Mouse (Mus musculus) neural tube, embryonic 11.5 days (tissue): ENCODE results near the gene Tnfsf13b. TPM values are rescaled to one million over a fixed set of nuclear protein-coding genes. Genes with fewer than 3 reads are reported as not detected.

Experiments used
- ATAC-seq: fragments of 200-750 bp; cut with Nextera tagmentation; 2 replicates; pipeline ENCODE4 v1.8.0; 2017; ENCODE audit warnings: moderate number of reproducible peaks, mild to moderate bottlenecking, moderate TSS enrichment, moderate library complexity; ENCODE audit not compliant: insufficient read depth, low FRiP score, low TSS enrichment
- DNase-seq: peaks from one replicate; pipeline ENCODE4 v3.0.0-alpha.2; 2015; ENCODE audit warnings: low spot score
- H3K27ac ChIP-seq: fragments of 300-500 bp; sonication (generic); 2 replicates; pipeline ENCODE4 v1.5.1; 2014; ENCODE audit warnings: low read depth, mild to moderate bottlenecking, low read length
- H3K27me3 ChIP-seq: fragments of 300-500 bp; sonication (generic); 2 replicates; pipeline ENCODE4 v1.6.1; 2014; ENCODE audit warnings: mild to moderate bottlenecking, low read length, mixed read lengths; ENCODE audit not compliant: control insufficient read depth, insufficient read depth
- H3K36me3 ChIP-seq: fragments of 300-500 bp; sonication (generic); 2 replicates; pipeline ENCODE4 v1.6.1; 2014; ENCODE audit warnings: mild to moderate bottlenecking, low read length, moderate library complexity, mixed read lengths; ENCODE audit not compliant: control insufficient read depth, insufficient read depth
- H3K4me1 ChIP-seq: fragments of 300-500 bp; sonication (generic); 2 replicates; pipeline ENCODE4 v1.6.1; 2014; ENCODE audit warnings: low read length, mixed read lengths; ENCODE audit not compliant: control insufficient read depth, insufficient read depth
- H3K4me2 ChIP-seq: fragments of 300-500 bp; sonication (generic); 2 replicates; pipeline ENCODE4 v1.6.1; 2014; ENCODE audit warnings: low read depth, mild to moderate bottlenecking, moderate library complexity
- H3K4me3 ChIP-seq: fragments of 300-500 bp; sonication (generic); 2 replicates; pipeline ENCODE4 v1.5.1; 2014; ENCODE audit warnings: low read depth, low read length
- H3K9ac ChIP-seq: fragments of 300-500 bp; sonication (generic); 2 replicates; pipeline ENCODE4 v1.6.1; 2014; ENCODE audit warnings: mild to moderate bottlenecking, low read length
- H3K9me3 ChIP-seq: fragments of 300-500 bp; sonication (generic); 2 replicates; pipeline ENCODE4 v1.6.1; 2016; ENCODE audit warnings: low read length; ENCODE audit not compliant: control insufficient read depth
- WGBS: fragments of 180-500 bp; shearing (Covaris S2); extraction: QIAGEN DNeasy Blood & Tissue Kit; methylation state at CpG from one replicate; pipeline ENCODE4 v1.1.7; 2014; 5-methylcytosine and 5-hydroxymethylcytosine counted together
- polyA plus RNA-seq: library from polyadenylated mRNA; unstranded; fragments of >200 nt; fragmentation: Nextera tagmentation; extraction: Ambion mirVana; gene quantifications from 2 replicates; pipeline ENCODE4 v1.2.1, GENCODE M21; 2014

Tnfsf13b gene
- polyA plus RNA-seq, 1 experiment from 2014 or later = 1.2 TPM

DNA sequence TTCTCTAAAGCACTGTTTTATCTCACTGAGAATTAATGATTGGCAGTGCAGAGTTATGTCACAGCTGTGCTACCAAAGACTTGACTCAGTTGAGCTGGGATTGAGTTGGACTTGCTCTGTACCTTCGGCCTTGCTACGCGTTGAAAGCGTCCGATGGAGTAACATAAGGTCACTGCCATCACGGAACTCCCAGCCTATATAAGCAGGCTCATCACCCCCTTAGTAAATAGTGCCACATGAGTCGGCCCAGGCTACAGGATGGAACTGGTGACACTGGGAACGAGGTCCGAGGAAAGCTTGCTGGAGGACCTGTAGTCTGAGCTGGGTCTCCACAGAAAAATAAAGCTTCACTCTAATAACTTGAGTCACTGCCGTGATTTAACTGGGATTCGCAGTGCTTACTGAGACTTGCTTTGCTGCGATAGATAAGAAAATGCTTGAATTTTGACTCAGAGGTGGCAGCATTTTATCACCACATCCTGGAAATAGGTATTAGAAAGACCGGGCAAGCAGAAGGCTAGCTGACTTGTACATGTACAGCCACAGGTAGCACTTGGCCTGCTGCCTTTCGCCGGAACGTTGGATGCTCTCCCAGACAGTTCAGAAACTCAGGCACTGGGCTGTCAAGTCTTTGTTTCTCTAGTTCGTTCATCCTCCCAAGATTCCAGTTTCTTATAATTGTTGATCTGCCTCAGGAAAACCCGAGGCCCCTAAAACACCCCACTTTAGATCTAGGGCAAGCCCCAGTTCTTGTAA is 27.6 kb upstream of the Tnfsf13b start:
- no peak for ATAC-seq
- H3K4me1 ChIP-seq = peaks cover 20% of the 10 kb centered on the region
- H3K27me3 ChIP-seq = no peaks in the 10 kb centered on the region
- H3K36me3 ChIP-seq = no peaks in the 10 kb centered on the region
- DNase-seq = no peak
- no peaks in the 10 kb centered on the region for H3K9me3 ChIP-seq
- whole genome bisulfite sequencing = 65% methylated on average over 18 of the region's 18 CpGs
- no peak overlapping the region for H3K27ac ChIP-seq
- peak overlapping the region; percentile 78 for H3K4me2 ChIP-seq
- peak overlapping the region; percentile 91 for H3K4me3 ChIP-seq
- H3K9ac ChIP-seq = peak overlapping the region; percentile 91

DNA sequence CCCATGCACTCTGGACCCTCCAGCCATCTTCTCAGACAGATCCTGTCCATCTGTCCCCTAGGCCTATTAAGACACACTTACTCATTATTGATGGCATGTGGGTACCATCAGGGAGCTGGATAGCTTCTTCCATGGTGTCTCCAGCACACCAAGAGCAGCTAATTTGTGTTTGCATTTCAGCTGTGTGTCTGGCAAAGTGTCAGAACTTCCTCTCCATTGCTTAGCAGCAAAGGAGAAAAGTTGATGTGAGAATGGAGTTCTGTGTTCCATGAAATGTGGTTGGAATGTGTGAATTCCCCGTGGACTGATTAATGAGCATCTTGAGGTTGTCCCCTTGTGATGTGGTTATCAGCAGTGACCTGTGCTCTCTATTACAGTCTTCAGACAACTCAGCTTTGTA is 26.5 kb upstream of the Tnfsf13b start:
- H3K27me3 ChIP-seq = no peaks in the 10 kb centered on the region
- no peak overlapping the region for H3K27ac ChIP-seq
- no peak overlapping the region for H3K4me2 ChIP-seq
- no peak for ATAC-seq
- H3K9me3 ChIP-seq = no peaks in the 10 kb centered on the region
- H3K4me3 ChIP-seq = no peak overlapping the region
- 86% methylated on average over 1 of the region's 1 CpGs for WGBS
- no peaks in the 10 kb centered on the region for H3K36me3 ChIP-seq
- H3K4me1 ChIP-seq = peaks cover 20% of the 10 kb centered on the region
- H3K9ac ChIP-seq = no peak overlapping the region
- DNase-seq = no peak

DNA sequence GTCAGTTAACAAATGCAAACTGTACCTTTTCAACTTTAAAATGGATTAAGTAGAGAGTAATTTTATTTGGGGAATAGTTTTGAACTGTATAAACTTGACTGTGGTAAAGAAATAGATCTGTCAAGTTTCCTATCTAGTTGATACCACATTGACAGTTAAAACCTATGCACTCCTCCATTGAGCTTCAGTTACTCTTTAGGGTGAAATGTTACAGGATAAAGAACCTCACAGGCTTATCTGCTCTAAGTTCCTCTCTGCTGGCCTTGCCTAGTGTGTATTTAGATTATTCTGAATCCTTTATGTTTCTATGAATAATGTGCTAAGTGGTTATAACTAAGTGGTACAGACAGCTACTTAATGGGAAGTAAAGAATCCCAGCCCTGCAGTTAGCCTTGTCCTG is 26.1 kb upstream of the Tnfsf13b start:
- no peaks in the 10 kb centered on the region for H3K36me3 ChIP-seq
- no peak for DNase-seq
- peaks cover 18% of the 10 kb centered on the region for H3K4me1 ChIP-seq
- no peak overlapping the region for H3K4me2 ChIP-seq
- no peak for ATAC-seq
- H3K27ac ChIP-seq = no peak overlapping the region
- no peak overlapping the region for H3K4me3 ChIP-seq
- no peaks in the 10 kb centered on the region for H3K9me3 ChIP-seq
- no peaks in the 10 kb centered on the region for H3K27me3 ChIP-seq
- H3K9ac ChIP-seq = no peak overlapping the region

DNA sequence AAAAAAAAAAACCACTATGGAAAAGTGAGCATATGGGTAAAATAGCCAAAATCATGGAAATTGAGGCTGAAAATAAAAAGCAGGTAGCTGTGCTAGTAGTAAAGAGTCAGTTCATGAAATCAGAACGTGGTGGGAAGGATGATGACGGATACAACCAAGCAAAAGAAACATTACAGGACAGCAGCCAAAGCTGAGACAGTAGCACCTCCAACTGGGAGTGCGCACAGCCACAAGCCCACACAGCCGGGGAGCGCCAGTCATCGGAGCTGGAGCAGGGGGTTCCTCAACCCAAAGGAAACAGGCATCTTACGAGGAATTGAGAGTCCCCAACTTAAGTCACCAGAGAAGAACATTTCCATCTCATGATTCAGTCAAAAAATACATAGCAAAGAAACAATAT is 2.2 kb upstream of the Tnfsf13b start:
- Histone ChIP-seq H3K9ac (no peak overlapping the region), H3K27ac (no peak overlapping the region), H3K9me3 (no peaks in the 10 kb centered on the region), H3K4me3 (no peak overlapping the region), H3K4me2 (no peak overlapping the region), H3K36me3 (no peaks in the 10 kb centered on the region), H3K27me3 (no peaks in the 10 kb centered on the region), H3K4me1 (peaks cover 4% of the 10 kb centered on the region; the same call in 1 of the 2 replicates)
- WGBS = 86% methylated on average over 7 of the region's 7 CpGs
- no peak for DNase-seq
- no peak for ATAC-seq

DNA sequence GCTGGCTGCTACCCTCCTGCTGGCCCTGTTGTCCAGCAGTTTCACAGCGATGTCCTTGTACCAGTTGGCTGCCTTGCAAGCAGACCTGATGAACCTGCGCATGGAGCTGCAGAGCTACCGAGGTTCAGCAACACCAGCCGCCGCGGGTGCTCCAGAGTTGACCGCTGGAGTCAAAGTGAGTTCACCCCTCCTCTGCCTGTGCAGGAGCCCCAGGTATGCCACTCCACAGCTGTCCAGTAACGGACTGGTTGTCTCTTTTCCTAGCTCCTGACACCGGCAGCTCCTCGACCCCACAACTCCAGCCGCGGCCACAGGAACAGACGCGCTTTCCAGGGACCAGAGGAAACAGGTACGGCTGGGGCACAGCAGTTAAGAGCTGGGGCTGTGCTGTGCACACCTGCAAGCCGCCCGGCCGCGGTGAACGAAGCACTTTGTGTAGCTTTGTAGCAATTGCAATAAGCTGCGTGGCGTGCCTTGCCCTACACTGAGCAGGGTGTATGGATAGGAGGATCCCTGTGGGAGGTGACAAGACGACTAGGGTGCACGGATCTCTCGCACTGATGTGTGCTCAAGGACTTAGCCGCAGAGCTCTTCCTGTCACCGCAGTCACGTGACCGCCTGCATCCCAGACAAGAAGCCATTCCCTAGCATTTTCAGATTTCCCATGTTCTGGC is 856 bp downstream of the Tnfsf13b start:
- no peaks in the 10 kb centered on the region for H3K9me3 ChIP-seq
- DNase-seq = peak; percentile 52
- WGBS = 4% methylated on average over 29 of the region's 29 CpGs
- H3K9ac ChIP-seq = peak overlapping the region; percentile 3; the same call in 1 of the 2 replicates
- H3K27ac ChIP-seq = no peak overlapping the region
- ATAC-seq = no peak
- peaks cover 4% of the 10 kb centered on the region; the same call in 1 of the 2 replicates for H3K4me1 ChIP-seq
- H3K36me3 ChIP-seq = no peaks in the 10 kb centered on the region
- no peaks in the 10 kb centered on the region for H3K27me3 ChIP-seq
- H3K4me3 ChIP-seq = peak overlapping the region; percentile 30
- peak overlapping the region; percentile 45 for H3K4me2 ChIP-seq

DNA sequence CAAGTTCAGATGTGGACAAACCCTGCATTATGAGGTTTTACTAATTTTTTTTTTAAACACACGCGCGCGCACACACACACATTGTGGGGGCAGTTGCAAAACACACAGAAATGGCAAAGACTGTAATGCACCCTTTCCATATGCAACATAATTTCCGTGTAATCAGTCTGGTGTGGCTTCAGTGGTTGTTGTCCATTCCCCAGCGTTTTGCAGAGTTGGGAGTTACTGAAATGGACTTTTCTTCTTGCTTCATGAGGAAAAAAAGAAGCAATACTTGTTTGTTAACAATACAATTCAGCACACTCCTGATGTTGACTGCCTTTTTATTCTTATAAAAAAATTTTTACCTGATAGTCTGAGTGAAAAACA is 1.4 kb downstream of the Tnfsf13b start:
- Histone ChIP-seq H3K27me3 (no peaks in the 10 kb centered on the region), H3K4me2 (peak overlapping the region; percentile 45), H3K9ac (no peak overlapping the region), H3K4me1 (peaks cover 4% of the 10 kb centered on the region; the same call in 1 of the 2 replicates), H3K9me3 (no peaks in the 10 kb centered on the region), H3K4me3 (peak overlapping the region; percentile 30), H3K36me3 (no peaks in the 10 kb centered on the region), H3K27ac (no peak overlapping the region)
- ATAC-seq = no peak
- 41% methylated on average over 6 of the region's 6 CpGs for WGBS
- no peak for DNase-seq

DNA sequence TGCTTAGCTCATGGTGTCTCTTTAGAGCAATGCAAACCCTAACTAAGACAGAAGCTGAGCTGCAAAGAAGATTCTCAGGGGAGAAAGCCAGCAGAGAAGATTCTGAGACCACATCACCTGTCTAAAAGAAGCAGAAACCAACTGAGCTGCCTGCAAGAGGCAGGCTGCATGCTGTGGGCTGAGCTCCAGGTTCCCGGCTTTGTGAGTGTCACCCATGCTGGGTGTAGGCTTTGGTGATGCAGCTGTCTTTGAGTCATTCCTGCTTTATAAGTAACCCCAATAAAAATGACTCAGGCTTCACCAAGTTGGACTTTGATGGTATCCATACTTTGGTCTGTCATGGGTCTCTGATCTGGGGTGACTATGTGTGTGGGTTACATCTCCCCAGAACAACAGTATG is 10.0 kb downstream of the Tnfsf13b start:
- ATAC-seq (no peak), DNase-seq (no peak)
- Histone ChIP-seq H3K9ac (no peak overlapping the region), H3K4me1 (no peaks in the 10 kb centered on the region), H3K9me3 (no peaks in the 10 kb centered on the region), H3K36me3 (no peaks in the 10 kb centered on the region), H3K27me3 (no peaks in the 10 kb centered on the region), H3K4me2 (no peak overlapping the region), H3K27ac (no peak overlapping the region), H3K4me3 (no peak overlapping the region)
- WGBS = 73% methylated on average over 1 of the region's 1 CpGs

DNA sequence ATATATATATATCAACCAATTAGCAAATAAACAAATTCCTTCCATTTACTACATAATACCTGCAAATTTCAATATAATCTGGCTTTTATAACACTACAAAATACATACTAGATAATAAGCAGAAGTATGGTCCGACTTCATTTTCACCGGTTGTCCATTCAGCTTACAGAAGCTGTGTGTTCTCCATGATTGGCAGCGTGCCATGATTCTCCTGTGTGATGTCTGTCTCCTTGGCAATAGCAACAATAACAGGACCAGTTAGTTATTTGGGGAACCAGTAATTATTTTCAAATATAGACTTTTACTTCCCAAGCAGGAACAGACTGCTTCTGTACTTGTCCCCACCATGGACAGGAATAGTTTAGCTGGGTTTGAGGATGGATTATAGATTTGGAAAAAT is 11.0 kb downstream of the Tnfsf13b start:
- no peak for ATAC-seq
- WGBS = 92% methylated on average over 3 of the region's 3 CpGs

More for the DNA sequence above, 11.0 kb downstream of the Tnfsf13b start:
- Histone ChIP-seq H3K4me1 (no peaks in the 10 kb centered on the region), H3K4me3 (no peak overlapping the region), H3K36me3 (no peaks in the 10 kb centered on the region), H3K4me2 (no peak overlapping the region), H3K9me3 (no peaks in the 10 kb centered on the region), H3K27ac (no peak overlapping the region), H3K27me3 (no peaks in the 10 kb centered on the region), H3K9ac (no peak overlapping the region)
- DNase-seq = no peak
